Mouse (Mus musculus) B cell, adult 2 months (primary cell): ENCODE results near the gene Stk32b.

Experiments
- DNase-seq, 2 experiments: peaks; one replicate each; pipeline ENCODE4 v3.0.0; 2022

Stk32b gene

DNA sequence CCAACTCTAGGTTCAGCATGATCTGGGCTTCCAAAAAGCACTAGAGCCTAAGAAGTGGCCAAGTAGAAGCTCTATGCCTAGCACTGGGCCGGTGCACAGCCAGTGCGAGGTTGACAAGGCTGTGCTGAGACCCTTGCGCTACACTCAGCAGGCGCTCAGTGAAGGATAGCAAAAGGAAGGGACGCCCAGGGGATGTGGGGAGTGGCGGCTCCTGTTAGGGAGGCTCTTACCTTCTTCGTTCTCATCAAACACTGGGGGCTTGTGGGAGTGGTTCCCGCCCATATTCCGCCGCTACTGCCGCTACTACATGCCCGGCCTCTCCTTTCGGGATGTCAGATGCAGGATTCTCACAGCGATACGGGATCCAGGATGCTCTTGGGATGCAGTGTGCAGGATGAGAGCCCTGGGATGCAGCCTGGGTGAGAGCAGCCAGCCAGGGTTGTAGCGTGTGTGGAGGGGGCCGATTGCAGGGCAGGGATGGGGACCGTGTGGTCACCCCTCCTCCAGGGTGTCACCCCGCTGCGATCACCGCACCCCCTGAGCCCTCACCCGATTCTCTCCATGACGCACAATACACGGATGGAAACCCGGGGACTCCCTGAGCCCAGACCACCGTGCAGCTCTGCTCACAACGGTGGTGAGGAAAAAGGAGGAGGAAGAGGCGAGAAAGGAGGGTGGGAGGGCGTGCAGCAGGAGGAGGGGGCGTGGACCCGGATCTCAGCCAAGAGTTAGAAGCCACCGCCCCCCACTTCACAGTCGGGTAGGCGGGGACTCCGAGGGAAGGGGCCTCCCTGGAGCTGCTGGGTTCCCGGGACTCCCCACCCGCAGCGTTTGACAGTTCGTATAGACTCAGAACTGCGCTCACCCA is at the start of gene Stk32b:
Gene Stk32b (minus strand): TSS at position 667 of the 868 bp plus-strand sequence.
- no peak for DNase-seq

DNA sequence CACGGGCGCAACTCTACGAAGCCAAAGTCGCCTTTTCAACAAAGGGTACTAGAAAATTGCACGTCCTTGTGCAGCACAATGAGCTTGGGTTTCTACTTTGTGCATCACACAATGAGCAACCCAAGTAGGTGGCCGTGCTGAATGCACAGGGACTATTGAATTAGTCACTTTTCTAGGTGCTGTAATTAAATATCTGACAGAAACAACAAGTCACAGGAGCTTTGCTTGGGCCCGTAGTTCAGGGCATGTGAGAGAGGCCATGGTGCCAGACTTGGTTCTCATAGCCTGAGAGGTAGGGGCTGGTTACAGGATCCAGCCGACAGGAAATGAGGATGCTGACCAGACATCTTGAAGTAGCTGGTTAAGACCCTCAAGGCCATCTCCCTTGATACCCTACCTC is 48.9 kb upstream of the Stk32b start:
- no peak for DNase-seq

DNA sequence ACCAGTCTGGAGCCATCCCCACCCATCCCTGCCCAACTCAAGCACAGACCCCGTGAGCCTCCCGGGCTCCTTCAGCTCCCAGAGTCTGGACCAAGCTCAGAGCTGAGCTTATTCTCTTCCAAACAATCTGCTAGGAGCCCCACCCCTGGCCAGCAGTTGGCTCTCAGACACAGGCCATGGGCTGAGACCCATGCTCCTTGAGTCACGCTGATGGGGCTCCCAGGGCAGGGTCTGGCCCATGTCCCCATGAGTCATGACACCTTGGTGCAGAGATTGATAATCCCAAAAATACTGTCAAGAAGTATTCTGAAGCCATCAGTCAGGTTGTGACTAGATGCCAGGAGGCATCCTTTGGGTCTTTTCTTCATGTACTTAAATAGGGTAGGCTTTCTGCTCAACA is 45.1 kb upstream of the Stk32b start:
- no peak for DNase-seq

DNA sequence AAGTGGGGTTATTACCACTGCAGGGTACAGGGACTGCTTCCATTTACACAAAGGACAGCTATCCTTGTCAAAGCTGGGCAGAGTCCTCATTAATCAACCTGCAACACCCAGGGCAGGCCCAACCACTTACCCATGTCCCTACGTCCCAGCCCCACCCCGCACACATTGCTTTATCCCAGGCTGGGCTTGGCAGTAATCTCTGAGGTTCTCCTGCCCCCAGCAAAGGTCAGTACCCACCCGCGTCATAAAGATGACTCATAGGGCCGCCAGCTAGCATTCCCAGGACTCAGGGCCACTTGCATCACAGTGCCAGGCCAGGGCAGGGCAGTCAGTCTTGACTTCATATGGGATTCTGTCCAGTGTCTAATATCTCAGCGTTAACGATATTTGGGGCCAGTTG is 36.4 kb upstream of the Stk32b start:
- DNase-seq, result no peak

DNA sequence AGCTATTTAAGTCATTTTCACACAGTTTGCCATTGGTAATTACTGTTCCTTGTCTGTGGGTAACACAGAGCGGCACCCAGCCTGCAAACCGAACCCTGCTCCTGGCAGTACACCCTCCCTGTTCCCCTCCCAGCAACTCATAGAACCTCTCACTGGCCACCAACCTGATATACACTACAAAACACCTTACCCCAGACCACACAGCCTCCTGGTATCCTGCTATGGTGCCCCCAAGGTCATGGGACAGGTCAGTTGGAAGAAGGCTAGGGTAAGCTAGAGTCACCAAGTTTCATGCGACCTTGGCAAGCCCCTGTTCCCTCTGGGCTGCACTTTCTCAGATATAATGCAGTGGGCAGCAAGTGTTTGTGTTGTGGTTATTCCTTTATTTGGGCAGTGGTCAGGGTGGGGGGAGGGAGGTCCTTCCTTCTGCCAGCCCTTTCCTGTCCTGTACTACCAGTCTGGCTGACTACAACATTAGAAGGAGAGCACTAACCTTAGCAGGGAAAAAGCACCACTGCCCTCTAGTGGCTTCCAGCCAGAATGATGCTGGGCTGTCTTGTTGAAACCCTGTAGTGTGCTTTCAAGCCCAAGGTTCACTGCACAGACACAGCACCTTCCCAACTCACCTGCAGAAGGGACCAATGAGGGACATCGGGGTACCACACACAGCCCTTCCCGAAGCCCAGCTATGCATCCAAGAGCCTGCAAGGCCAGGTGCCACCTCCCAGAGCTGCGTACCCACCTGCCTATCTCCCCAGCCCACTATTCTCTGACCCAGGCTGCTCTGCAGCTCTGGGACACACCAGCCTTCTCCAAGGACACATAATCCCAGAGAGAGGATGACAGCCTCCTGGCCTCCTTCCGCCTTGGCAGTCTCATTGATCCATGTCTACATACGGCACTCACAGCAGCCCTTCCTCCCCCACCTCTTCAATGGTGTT is 35.3 kb upstream of the Stk32b start:
- DNase-seq, result no peak

DNA sequence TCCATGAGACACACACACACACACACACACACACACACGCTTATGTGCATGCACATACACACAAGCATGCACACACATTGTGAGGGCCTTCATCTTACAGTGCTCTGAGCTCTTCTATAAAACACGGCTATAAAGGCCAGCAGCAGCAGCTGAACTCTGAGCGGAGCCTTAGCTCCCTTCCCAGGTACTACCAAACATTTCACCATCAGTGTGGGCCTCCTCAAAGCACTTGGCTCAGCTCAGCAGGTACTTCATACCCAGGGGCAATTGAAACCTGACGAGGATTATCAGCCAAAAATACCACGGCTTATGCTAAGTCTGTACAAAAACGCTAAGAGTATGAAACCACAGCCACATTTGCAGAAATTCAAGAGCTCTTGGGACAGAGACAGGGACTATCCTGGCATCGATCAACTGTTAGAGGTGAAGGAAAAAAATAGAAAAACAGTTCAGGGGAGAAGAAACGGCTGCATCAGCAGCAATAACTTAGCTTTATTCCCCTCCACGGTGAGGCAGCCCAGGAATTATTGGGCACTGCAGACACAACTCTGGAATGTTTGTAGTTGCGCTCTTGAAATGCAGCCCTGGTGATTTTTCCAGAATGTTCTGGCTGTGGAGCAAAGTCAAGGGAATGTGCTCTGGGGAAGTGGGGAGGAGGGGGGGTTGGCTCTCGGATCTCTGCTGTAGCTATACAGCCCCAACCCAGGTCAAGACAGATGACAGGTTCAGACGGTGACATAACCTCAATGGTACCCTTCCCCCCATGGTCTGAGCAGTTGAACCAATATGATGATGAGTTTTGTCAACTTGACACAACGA is 27.1 kb upstream of the Stk32b start:
- no peak for DNase-seq

DNA sequence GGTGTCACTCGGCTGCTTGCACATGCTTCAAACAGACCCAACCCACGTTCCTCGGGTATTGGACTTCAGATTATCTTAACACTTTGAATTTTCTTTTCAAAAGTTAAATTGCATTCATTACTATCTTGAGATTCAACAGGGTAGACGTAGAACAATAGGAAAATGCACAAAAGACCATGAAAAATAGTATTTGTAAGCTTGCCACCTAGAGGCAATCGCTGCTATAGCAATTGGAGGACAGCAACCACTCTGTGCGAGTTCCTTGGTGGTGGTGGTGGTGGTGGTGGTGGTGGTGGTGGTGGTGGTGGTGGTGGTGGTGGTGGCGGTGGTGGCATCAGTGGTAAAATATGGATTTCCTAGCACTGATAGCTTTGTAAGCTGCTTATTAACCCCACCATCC is 19.2 kb upstream of the Stk32b start:
- no peak for DNase-seq

DNA sequence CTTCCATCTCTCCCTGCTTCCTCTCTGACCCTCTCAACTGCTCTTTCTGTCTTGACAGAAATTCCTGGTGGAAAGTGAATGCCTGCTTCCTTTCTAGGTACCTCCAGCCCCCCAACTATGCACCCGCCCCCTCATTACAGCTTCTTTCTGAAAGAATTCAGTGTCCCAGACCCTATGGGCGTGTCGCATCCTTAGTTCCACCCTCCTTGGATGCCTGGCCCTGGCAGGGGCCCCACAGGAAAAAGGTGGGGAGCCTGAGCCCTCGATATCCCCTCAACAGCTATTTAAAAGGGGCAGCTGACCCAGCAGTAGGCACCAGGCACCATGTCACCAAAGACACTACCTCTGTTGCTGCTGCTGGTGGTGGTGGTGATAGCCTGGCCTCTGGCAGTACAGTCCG is 18.3 kb upstream of the Stk32b start, which contains the start of gene Cytl1:
Gene Cytl1 (plus strand): TSS at position 296 of the 400 bp plus-strand sequence.
- no peak for DNase-seq

DNA sequence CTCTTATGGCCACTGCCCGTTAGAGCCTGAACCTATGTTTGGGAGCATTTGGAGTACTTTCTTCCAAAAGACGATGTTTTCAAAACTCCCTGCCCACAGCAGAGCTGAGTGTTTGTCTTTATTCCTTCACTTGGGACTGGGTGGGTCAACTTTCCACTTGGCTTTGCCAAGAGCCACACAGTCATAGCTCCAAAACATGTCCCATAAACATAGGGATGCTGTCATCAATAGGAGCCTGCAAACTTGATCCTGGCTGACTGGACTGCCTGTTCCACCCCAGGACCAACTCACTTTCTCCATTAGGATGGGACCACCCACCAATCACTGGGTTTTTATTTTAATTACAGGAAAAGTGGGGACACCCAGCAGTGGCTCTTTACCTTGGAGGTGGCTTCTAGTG is 13.8 kb upstream of the Stk32b start:
- DNase-seq, result no peak

DNA sequence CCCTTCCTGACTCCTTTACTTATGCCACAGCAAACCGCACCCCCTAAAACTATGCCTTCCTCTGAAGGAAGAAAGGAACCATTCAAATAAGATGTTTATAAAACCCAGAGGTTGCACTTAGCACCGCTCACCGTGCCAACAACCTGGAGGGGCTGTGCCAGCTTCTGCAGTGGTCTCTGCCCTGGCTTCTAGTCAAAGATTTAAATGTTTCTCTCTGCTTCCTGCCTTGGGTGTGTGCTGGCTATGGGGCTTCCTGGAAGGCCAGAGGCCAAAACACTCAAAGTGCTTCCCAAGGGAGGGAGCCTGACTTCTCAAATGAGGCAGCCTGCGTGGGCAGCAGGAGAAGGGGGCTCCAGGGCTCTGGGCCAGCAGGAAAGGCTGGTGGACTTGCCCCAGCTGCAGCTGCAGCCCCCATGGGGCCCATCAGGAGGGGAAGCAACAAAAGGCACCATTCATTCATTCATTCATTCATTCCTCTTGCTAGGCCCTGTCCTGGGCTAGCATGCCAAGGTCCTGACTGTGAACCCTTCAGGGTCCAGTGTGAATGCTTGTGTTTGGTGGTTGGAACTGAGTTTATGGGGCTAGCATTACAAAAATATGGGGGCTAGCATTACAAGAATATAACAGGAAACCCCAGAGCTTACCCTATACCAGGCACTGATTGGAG is 8.4 kb upstream of the Stk32b start:
- DNase-seq, result no peak

DNA sequence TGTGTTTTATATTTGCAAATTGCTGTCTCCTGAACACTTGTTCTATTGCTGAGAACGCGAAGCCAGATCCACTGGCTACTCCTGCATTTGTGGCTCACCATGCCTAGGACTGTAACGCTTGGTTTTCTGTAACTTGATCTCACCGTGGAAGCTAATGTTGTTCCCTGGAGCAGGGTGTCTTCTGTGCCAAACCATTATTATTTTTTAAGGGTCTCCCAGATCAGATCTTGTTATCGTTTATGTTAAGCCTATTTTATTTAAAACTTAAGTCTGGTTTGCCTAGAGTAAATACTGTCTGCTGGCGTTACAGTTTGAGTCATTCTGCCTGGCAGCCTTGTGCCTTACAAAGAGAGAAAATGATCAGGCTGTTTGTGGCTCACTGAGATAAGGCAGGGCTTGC is 3.7 kb upstream of the Stk32b start:
- DNase-seq, result no peak

DNA sequence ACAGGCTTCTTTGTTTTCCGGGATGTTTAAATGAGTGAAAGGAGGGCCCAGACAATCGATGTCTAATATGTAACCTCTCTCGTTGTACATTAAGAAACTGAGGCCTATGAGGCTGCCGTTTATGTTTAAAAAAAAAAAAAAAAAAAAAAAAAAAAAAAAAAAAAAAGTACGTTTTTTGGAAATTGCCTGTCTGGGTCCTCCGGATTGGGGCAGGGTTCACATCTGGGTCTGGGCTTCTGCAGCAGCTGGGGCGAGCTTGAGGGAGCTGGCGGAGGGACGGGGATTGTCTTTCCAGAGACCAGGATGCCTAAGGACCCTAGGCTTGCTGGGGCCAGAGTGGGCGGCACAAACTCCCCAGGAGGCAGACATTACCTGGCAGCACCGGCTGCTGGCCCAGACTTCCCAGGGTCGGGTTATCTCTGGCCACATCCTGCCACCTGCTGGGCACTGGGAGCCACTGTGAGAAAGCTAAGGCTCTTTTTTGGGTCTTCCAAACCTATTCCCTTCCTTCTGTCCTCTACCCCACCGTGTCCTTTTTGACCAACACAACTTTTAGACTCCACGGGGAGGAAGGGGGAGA is 503 bp upstream of the Stk32b start:
- DNase-seq, result no peak

DNA sequence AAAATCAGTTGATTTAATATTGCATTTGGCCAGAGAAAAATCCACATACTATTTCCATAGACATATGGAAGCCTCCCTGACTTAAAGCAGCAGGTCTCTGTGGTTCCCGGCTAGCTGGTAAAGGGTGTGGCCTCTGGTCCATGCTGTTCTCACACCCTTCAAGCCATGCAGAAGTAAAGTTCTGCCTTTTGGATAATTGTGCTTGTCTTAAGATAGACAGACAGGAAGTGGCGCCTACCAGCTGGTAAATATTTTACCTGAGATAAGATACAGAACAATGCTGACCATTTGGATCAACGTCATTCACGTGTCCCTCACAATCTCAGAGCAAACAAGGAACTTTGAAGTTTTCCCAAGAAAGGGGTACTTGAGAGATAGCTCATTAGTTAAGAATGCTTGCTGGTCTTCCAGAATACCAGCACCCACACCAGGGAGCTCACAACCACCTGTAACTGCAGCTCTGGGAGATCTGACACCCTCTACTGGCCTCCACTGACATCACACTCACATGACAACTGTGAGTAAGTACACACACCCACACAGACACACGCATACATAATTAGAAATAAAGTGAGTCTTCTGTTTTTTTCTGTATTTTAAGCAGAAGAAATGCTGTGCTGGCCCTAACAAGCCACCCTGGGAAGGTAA is 7.6 kb downstream of the Stk32b start:
- no peak for DNase-seq

DNA sequence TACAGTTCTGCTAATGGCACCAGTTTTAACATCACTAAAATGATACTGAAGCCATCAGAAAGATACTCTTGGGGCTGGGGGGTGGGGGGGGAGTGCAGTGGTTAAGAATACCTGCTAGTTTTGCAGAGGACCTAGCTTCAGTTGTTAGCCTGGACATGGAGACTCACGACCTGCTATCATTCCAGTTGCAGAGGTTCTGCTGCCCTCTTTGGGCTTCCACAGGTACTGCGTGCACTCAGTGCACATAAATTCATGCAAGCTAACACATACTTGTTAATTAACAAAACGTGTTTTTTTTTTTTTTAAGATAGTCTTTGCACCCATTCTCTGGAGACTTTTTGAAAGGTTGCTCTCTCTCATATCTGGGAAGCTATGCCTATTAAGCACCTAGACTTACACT is 8.8 kb downstream of the Stk32b start:
- DNase-seq, result no peak

DNA sequence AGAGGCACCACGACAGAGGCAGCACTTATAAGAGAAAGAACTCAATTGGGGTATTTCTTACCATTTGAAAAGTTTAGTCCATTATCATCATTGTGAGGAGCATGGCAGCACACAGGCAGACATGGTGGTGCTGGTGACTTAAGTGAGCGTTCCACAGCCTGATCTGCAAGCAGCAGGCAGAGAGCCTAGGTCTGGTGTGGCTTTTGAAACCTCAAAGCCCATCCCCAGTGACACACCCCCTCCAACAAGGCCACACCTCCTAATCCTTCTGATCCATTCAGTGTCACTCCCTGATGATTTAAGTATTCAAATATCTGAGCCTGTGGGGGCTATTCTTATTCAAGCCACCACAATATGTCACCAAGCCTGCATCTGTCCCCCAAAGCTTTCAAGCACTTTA is 12.0 kb downstream of the Stk32b start:
- DNase-seq, result no peak

DNA sequence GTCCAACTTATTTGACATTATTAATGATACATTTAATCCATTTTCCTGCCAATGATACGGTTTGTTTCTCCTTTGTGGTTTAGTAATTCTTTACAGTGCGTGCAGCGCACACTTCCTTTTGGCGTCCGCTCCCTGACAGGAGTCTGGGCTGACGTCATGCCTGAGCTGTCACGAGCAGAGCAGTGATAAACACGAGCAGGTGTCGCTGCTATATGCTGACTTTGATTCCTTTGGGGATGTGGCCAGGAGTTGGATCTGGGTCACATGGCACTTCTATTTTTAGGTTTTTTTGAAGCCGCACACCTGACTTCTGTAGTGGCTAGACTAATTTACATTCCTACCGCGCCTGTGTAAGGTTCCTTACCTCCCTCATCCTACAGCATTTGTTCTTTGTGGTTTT is 17.2 kb downstream of the Stk32b start:
- no peak for DNase-seq

DNA sequence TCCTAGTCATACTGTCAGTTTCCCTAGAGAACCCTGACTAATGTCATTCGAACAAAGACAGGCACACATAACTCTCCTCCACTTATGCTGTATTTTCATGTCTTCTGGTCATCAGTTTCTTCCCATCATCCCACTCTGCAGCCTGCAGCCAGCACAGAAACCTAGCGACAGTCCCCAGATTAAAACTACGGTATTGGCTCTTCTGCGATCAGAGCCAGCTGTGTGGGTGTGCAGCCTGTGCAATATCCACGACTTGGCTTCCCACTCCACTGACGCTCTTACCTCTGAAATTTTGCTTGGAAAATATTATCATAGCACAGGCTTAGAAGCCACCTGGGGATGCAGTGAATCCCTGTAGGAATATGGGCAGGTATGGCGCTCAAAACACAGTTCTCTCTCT is 19.7 kb downstream of the Stk32b start:
- DNase-seq, result no peak

DNA sequence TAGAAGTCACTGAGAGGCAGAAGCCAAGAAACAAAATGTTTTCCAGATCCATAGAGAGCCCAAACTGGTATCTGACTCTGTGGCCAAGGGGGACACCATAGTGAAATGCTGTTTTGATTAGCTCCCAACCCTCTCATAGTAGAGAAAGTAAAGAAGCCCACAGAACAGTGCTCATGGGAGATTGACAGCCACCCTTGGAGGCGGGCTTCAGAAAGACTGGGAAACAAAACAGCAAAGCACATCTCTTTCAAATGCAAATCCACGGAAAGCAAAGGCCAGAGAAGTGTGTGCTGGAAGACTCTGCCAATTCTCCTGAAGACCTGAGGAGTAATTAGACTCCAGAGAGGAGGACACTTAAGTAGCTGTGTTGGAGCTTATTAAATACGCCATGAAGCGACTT is 21.2 kb downstream of the Stk32b start:
- no peak for DNase-seq

DNA sequence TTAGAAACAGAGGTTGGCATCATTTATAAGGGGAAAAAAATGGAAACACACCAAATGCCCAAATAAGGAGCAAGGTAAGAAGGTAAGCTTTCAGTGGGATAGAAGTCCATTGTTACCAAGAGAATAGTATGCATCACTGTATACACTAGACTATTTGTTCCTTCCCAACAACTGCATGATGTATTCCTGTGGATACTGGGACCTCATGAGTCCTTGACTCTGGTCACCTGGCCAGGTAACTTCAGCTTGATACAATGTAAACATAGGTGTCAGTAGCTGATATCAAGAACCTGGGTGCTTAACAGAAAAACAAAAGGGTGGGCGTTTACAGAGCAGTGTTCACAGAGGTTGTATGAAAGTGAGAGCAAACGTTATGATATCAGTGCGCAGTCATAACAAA is 24.2 kb downstream of the Stk32b start:
- no peak for DNase-seq

DNA sequence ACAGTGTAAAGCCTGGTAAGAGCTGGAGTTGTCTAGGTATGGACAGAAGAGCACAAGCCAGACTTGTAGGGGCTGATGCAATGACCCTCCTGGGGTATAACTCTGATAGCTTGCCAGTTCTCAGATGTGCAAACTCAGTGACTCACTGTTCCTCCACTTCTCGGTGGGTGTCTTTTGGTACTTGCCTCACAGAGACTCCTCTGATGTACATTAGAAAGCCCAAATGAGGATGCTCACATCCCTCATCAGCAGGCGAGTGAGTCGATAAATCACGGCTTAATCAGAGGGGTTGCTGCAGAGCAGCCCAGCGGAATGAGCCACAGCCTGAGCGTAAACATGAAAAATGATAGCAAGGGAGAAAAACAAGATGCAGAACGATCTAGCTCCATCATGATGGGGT is 46.2 kb downstream of the Stk32b start:
- no peak for DNase-seq

DNA sequence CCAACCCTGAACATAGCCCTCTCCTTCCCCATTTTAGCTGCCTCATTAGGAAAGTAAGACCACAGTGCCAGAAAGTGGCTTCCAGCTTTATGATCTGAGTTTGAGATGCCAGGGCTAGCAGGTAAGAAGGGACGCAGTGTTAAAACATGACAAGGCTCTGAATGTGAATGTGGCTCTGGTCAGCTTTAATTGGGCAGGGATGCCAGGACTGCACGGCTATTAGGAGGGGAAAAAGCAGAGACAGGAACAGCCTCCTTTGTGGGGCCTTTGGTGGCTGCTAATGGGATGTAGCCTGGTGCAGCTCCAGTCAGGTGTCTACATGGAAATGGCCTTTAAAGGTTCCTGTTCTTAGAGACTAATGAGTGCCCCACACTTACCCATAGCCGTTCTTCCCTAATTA is 52.0 kb downstream of the Stk32b start:
- DNase-seq, result no peak

DNA sequence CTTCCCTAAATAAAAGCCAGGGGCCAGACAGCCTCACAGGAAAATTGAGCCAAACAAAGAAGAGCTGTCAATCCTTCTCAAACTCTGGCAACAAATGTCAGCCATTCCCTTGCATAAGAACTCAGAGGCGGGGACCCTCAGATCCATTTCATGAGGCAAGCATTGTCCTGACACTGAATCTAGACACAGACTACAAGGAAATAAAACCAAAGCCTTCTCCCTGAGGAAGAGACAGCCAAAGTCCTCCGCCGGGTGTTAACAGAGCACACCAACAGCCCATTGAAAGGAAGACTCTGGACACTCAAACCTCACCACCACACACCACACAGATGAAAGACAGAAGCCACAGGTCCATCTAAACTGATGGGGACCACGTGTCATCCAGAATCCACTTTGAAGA is 57.8 kb downstream of the Stk32b start:
- no peak for DNase-seq
